Mouse (Mus musculus) stomach, postnatal 0 days (tissue): ENCODE data around the gene Pspn. TPM values are rescaled to one million over a fixed set of nuclear protein-coding genes. Genes with fewer than 3 reads are reported as not detected.
A peak's percentile ranks its signal among the peaks of the same experiment; 100 is the strongest.

Source experiments
- ATAC-seq: fragments of 200-750 bp; cut with Nextera tagmentation; 2 replicates; pipeline ENCODE4 v1.8.0; 2017; ENCODE audit not compliant: low FRiP score, low TSS enrichment
- DNase-seq: peaks from one replicate; pipeline ENCODE4 v3.0.0-alpha.2; 2016; ENCODE audit warnings: low spot score
- H3K27ac ChIP-seq: fragments of 300-500 bp; sonication (generic); replicated peaks from 2 replicates; pipeline ENCODE4 v1.5.1; 2014; ENCODE audit warnings: mild to moderate bottlenecking, control low read depth
- H3K27me3 ChIP-seq: fragments of 300-500 bp; sonication (generic); 2 replicates; pipeline ENCODE4 v1.6.1; 2014; ENCODE audit warnings: low read length; ENCODE audit not compliant: control insufficient read depth, insufficient read depth
- H3K36me3 ChIP-seq: fragments of 300-500 bp; sonication (generic); 2 replicates; pipeline ENCODE4 v1.6.1; 2014; ENCODE audit warnings: low read length, mixed read lengths; ENCODE audit not compliant: control insufficient read depth, insufficient read depth
- H3K4me1 ChIP-seq: fragments of 300-500 bp; sonication (generic); replicated peaks from 2 replicates; pipeline ENCODE4 v1.6.1; 2014; ENCODE audit warnings: antibody characterized with exemption; ENCODE audit not compliant: control insufficient read depth, insufficient read depth
- H3K4me2 ChIP-seq: fragments of 300-500 bp; sonication (generic); replicated peaks from 2 replicates; pipeline ENCODE4 v1.6.1; 2014; ENCODE audit warnings: low read depth, mild to moderate bottlenecking, control low read depth, moderate library complexity
- H3K4me3 ChIP-seq: fragments of 300-500 bp; sonication (generic); 2 replicates; pipeline ENCODE4 v1.5.1; 2014; ENCODE audit warnings: low read depth, low read length, control low read depth
- H3K9ac ChIP-seq: fragments of 300-500 bp; sonication (generic); 2 replicates; pipeline ENCODE4 v1.6.1; 2014; ENCODE audit warnings: mild to moderate bottlenecking, low read length, control low read depth, mixed read lengths
- H3K9me3 ChIP-seq: fragments of 300-500 bp; sonication (generic); 2 replicates; pipeline ENCODE4 v1.6.1; 2016; ENCODE audit warnings: low read length; ENCODE audit not compliant: control insufficient read depth
- CTCF ChIP-seq: IDR thresholded peaks from 2 replicates; pipeline ENCODE4 v1.5.1; 2016; ENCODE audit warnings: antibody characterized with exemption, low read depth, mild to moderate bottlenecking, moderate library complexity
- EP300 ChIP-seq: optimal IDR thresholded peaks from 2 replicates; pipeline ENCODE3; 2016; ENCODE audit warnings: antibody characterized with exemption
- WGBS: fragments of 180-500 bp; shearing (Covaris S2); extraction: QIAGEN DNeasy Blood & Tissue Kit; methylation state at CpG from one replicate; pipeline ENCODE4 v1.1.7; 2014; 5-methylcytosine and 5-hydroxymethylcytosine counted together
- polyA plus RNA-seq: library from polyadenylated mRNA; unstranded; fragments of >200 nt; fragmentation: Nextera tagmentation; extraction: Ambion mirVana; gene quantifications from 2 replicates; pipeline ENCODE4 v1.2.1, GENCODE M21; 2015

Pspn gene
- polyA plus RNA-seq, 1 experiment from 2014 or later = not detected

- Histone ChIP-seq H3K4me1 (0 out of 2 replicates have a peak, but pooled peaks cover 3% of the 10 kb centered on the region), H3K36me3 (peaks cover 1% of the 10 kb centered on the region; the same call in 1 of the 2 replicates), H3K4me2 (peak overlapping the region; percentile 57), H3K9ac (peak overlapping the region; percentile 63), H3K4me3 (peak overlapping the region; percentile 29), H3K9me3 (no peaks in the 10 kb centered on the region), H3K27me3 (no peaks in the 10 kb centered on the region), H3K27ac (peak overlapping the region; percentile 84)
- WGBS = under 1% methylated on average over 38 of the region's 38 CpGs
- ATAC-seq (peak; percentile 96), DNase-seq (peak; percentile 100)
- TF ChIP-seq EP300 (no peak), CTCF (peak; percentile 41)
Measured at GRCm38 (mm10) chr17:57031661-57032420, 32.0 kb upstream of the Pspn start.

DNA sequence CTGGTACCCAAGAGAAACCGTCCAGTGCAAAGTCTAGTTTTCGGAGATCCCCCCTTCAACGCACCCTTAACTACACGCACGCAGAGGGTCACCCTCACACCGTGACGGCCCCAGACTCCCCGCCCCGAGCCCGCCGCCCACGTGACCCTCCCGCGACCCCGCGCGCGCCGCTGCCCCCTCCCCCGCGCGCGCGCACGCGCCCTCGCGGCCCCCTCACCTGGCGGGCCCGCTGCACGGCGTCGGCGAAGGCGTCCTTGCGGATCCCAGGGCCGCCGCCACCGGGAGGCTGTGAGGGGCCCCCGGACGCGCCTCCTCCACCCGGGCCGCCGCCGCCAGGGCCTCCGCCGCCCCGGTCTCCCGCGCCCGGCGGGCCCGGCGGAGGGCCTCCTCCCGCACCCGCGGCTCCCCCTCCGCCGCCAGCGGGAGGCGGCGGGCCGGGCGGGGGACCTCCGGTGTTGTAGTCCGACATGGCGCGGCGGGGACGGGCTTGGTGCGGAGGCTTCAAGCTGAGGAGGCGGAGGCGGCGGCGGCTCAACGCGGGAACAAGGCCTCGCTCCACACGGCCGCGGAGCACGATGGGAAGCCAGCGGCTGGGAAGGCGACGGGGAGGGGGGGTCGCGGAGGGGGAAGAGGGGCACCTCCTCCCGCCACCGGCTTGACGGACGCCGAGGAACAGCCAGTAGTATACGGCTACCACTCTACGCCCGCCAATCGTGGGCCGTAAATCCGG lies 31.3 kb upstream of the Pspn start, which contains the start of gene Khsrp:
TSS of gene Khsrp (minus strand) at position 592 of the 730 bp plus-strand sequence.
- no peaks in the 10 kb centered on the region for H3K9me3 ChIP-seq
- H3K4me3 ChIP-seq = peak within 1 kb of the TSS; percentile 82
- TF ChIP-seq CTCF (no peak), EP300 (no peak)
- ATAC-seq (no peak), DNase-seq (peak; percentile 51)
- peak within 1 kb of the TSS; percentile 95 for H3K27ac ChIP-seq
- under 1% methylated on average over 64 of the region's 99 CpGs for WGBS
- H3K4me1 ChIP-seq = 0 out of 2 replicates have a peak, but pooled peaks cover 3% of the 10 kb centered on the region
- H3K27me3 ChIP-seq = no peaks in the 10 kb centered on the region
- peak within 1 kb of the TSS; percentile 100 for H3K9ac ChIP-seq
- H3K36me3 ChIP-seq = peaks cover 8% of the 10 kb centered on the region; the same call in 1 of the 2 replicates
- peak within 1 kb of the TSS; percentile 67 for H3K4me2 ChIP-seq

DNA sequence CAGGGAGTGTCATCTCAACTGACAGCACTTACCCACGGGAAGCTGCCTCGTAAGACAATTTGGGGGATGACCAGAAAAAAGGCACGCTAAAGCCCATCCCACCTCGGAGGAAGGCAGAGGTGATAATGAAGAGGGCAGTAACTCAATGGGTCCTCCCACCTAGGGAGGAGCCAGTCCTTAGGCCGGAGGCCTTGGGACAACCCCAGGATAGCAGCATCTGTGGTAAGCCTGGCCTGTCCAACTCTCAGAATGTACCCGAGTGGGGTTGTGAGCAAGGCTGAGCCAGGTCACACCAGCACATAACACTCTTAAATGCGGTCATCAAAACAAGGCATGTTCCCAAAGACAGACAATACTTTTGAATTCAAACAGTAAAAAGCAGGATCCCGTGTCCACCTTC lies 29.9 kb upstream of the Pspn start:
- TF ChIP-seq EP300 = no peak
- no peak for TF ChIP-seq CTCF
- Histone ChIP-seq H3K27me3 (no peaks in the 10 kb centered on the region), H3K27ac (no peak overlapping the region), H3K36me3 (peaks cover 19% of the 10 kb centered on the region), H3K9me3 (no peaks in the 10 kb centered on the region), H3K4me1 (0 out of 2 replicates have a peak, but pooled peaks cover 3% of the 10 kb centered on the region), H3K4me2 (peak overlapping the region; percentile 67), H3K9ac (peak overlapping the region; percentile 100), H3K4me3 (peak overlapping the region; percentile 82)
- WGBS = 16% methylated on average over 8 of the region's 8 CpGs
- DNase-seq (no peak), ATAC-seq (no peak)

DNA sequence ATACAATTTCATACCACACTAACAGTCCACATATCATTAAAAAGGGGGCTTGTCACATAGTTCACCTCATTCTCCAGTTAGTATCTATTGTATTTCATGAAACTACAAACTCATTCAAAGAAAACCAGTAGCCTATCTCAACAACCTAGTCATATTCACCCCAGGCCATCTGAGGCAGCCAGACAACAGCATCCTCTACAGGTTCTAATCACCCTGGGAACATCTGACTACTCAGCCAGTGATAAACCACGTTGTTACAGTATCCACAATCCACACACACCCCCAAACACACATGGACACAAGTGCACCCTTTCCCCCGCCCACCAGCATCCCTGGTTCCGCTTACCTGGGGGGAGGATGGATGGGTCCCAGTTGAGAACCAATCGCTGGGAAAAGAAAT lies 27.7 kb upstream of the Pspn start:
- 80% methylated on average over 4 of the region's 4 CpGs for WGBS
- TF ChIP-seq EP300 = no peak
- TF ChIP-seq CTCF = no peak
- H3K27ac ChIP-seq = no peak overlapping the region
- no peak overlapping the region for H3K4me2 ChIP-seq
- H3K4me3 ChIP-seq = no peak overlapping the region
- no peaks in the 10 kb centered on the region for H3K27me3 ChIP-seq
- ATAC-seq = no peak
- H3K4me1 ChIP-seq = 0 out of 2 replicates have a peak, but pooled peaks cover 2% of the 10 kb centered on the region
- no peak for DNase-seq
- H3K36me3 ChIP-seq = peaks cover 38% of the 10 kb centered on the region
- H3K9me3 ChIP-seq = no peaks in the 10 kb centered on the region
- H3K9ac ChIP-seq = no peak overlapping the region

DNA sequence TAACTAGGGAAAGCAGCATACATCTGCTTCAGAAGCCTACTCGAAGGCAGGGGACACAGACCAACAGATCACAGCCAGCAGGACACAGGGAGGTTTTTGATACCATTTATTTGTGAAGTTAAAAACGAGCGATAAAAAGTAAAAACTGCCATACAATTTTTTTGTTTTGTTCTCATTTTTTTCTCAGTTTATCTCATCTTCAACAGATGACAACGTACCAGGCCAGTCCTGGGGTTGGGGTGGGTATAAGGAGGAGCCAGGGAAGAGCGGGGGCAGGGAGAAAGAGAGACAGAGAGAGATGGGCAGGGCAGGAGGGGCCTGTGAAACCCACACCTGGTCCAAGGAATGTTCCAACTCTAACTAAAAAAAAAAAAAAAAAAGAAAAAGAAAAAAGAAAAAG lies 21.1 kb upstream of the Pspn start:
- no peak for DNase-seq
- Histone ChIP-seq H3K4me2 (no peak overlapping the region), H3K9ac (no peak overlapping the region), H3K4me3 (no peak overlapping the region), H3K4me1 (no peaks in the 10 kb centered on the region), H3K36me3 (peaks cover 39% of the 10 kb centered on the region), H3K9me3 (no peaks in the 10 kb centered on the region), H3K27me3 (no peaks in the 10 kb centered on the region), H3K27ac (no peak overlapping the region)
- no peak for TF ChIP-seq CTCF
- TF ChIP-seq EP300 = no peak
- WGBS = 88% methylated on average over 5 of the region's 5 CpGs
- ATAC-seq = no peak
